Mouse (Mus musculus): ENCODE data around the gene Folr1.

Folr1 gene

GRCm38 (mm10) chr7:101832372-101832771 is 38.2 kb downstream of the Folr1 start:
- no peak for DNase-seq (ENCODE audit: low spot score)

- no peak for DNase-seq (ENCODE audit: low spot score)
Measured at GRCm38 (mm10) chr7:101831437-101831836, 39.2 kb downstream of the Folr1 start.

GRCm38 (mm10) chr7:101830373-101830772 is 40.2 kb downstream of the Folr1 start:
- no peak for DNase-seq (ENCODE audit: low spot score)

GRCm38 (mm10) chr7:101823758-101824630 is 46.6 kb downstream of the Folr1 start:
- DNase-seq (ENCODE audit: low spot score), result no peak

GRCm38 (mm10) chr7:101822836-101823757 is 47.5 kb downstream of the Folr1 start:
- no peak for DNase-seq (ENCODE audit: low spot score)

- no peak for DNase-seq (ENCODE audit: low spot score)
Measured at GRCm38 (mm10) chr7:101821571-101822501, 48.8 kb downstream of the Folr1 start.

GRCm38 (mm10) chr7:101820295-101821030 is 50.1 kb downstream of the Folr1 start:
- DNase-seq (ENCODE audit: low spot score), result no peak

- DNase-seq (ENCODE audit: low spot score), result no peak
Measured at GRCm38 (mm10) chr7:101817861-101818401, 52.7 kb downstream of the Folr1 start, which contains the start of gene Phox2a. Gene Phox2a, plus strand, starts transcription at chr7:101818313.
